Mouse (Mus musculus) megakaryocyte-erythroid progenitor cell, adult 5-6 weeks (primary cell): Measurements from ENCODE around the gene Sppl3. TPM values are rescaled to one million over a fixed set of nuclear protein-coding genes. Genes with fewer than 3 reads are reported as not detected.

Source experiments
- ATAC-seq: replicated peaks from 2 replicates; pipeline ENCODE4 v1.8.0; 2016; ENCODE audit warnings: mild to moderate bottlenecking, inconsistent platforms; ENCODE audit not compliant: severe bottlenecking, poor library complexity, low FRiP score, low TSS enrichment
- total RNA-seq, 2 experiments: library from RNA; stranded (forward) in 1 of 2; stranded (reverse) in 1 of 2; fragments of 200-1000, 215-1000 nt in 1 of 2; fragments of >200 nt in 1 of 2; fragmentation: Nextera tagmentation in 1 of 2; gene quantifications; 2 replicates each; pipeline ENCODE4 v1.2.3; 2014 to 2017

The Sppl3 gene
- total RNA-seq, 2 experiments from 2014 or later = 20.0 to 47.5 TPM

- no peak for ATAC-seq
Measured at GRCm38 (mm10) chr5:115142166-115142697, 131.3 kb downstream of the Sppl3 start.

DNA sequence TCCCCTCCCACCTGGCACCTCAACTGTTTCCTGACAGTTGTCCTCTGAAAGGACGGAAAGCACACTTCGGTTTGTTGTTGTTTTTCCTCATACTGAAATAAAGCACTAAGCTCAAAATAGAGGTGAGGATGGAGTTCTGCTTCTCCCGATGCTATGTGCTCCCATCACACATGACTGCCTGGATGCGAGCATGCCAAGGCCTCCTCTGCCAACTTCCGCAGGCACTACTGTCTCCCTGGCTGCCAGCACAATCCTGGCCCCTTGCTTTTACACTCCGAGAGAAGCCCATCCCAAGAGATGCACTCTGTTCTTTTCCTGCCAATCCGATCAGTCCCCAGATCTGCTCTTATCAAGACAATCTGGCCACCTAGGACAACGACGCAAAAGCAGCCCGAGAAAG, 132.6 kb downstream of the Sppl3 start:
- no peak for ATAC-seq

DNA sequence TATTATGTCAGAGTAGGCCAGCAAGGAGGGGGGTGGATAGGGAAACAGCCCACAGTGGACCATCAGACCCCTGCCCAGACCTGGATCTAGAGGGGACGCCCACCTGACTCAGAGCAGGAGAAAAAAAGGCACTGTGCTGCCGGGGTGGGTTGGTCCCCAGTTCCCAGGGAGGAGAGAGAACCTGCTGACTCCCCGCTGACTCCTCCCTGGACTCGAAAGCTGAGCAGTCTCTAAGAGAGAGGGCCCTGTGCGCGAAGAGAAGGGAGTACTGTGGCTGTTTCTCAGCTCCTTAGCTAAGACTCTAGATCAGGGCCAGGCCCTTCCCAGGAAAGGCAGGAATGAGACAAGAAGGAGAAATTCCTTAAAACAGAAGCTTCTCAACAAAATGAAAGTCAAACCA, 133.5 kb downstream of the Sppl3 start:
- no peak for ATAC-seq

DNA sequence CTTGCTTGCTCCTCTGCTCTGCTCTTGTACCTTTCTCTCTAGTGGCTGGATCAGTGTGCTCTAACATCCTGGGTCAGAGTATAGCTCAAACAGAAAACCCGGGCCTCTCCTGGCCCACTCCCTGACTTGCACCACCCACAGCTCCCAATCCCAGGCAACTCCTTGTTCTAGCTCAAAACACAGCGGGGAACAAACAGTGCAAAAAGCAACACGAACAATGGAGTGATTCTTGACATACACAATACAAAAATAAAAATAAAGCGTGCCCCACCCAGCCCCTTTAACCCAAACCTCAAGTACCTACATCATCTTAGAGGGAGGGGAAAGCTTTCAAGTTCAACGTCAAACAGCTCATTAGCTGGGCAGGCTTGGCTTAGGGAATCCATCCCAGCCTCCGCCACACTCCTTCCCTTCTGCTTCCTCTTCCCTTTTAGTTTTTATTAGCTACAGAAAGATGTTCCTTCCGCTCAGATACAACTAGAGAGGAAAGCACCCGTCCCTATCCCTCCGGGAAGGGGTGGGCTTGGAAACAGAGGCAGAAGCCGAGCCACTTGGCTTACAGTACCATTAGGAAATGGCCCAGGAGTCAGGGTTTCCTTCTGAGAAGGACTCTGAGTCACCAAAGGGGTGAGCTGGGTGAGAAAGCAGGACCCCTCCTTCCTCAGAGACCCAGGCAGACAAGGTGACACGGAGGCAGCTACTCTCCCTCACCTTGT, 134.5 kb downstream of the Sppl3 start:
- ATAC-seq = no peak

- no peak for ATAC-seq
Measured at GRCm38 (mm10) chr5:115145976-115146746, 135.2 kb downstream of the Sppl3 start.

- no peak for ATAC-seq
Measured at GRCm38 (mm10) chr5:115146747-115147130, 135.8 kb downstream of the Sppl3 start.

DNA sequence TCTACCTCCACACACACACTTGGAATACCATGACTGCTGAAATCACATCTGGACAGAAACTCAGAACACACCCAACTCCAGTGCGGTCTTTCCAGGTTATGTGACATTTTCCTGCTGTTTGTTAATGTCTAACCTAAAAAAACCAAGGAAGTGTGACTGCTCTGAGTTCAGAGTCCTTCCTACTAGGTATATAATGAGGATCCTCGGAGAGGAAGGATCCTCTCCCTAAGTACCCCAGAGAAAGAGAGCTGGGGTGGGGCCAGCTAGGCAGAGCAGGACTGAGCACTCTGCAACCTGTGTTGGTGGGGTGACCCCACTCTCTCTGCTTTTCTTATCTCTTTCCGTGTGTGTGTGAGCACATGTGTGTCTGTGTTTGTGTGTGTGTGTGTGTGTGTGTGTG, 136.5 kb downstream of the Sppl3 start:
- ATAC-seq = no peak

- ATAC-seq = no peak
Measured at GRCm38 (mm10) chr5:115148378-115148777, 137.4 kb downstream of the Sppl3 start.

Other genes starting within 250 kb of the Sppl3 start
- 351 and 396 TPM in 2 replicates for gene Ankrd13a, start 236.5 kb upstream of the Sppl3 start, total RNA-seq (2014; fragmentation: Nextera tagmentation)
- 330 and 379 TPM in 2 replicates for gene Ankrd13a, start 236.5 kb upstream of the Sppl3 start, total RNA-seq (2017)
- 81.5 and 99.6 TPM in 2 replicates for gene Git2, start 235.6 kb upstream of the Sppl3 start, total RNA-seq (2014; fragmentation: Nextera tagmentation)
- gene Git2, start 235.6 kb upstream of the Sppl3 start, total RNA-seq (2017) = 45.2 and 48.5 TPM in 2 replicates
- 55.0 and 65.2 TPM in 2 replicates for gene 1500011B03Rik, start 187.7 kb upstream of the Sppl3 start, total RNA-seq (2014; fragmentation: Nextera tagmentation)
- 49.4 and 53.2 TPM in 2 replicates for gene 1500011B03Rik, start 187.7 kb upstream of the Sppl3 start, total RNA-seq (2017)
- gene 4930519G04Rik, start 157.5 kb upstream of the Sppl3 start, total RNA-seq (2014; fragmentation: Nextera tagmentation) = not detected in 2 replicates
- not detected in 2 replicates for gene 4930519G04Rik, start 157.5 kb upstream of the Sppl3 start, total RNA-seq (2017)
- not detected in 2 replicates for gene Gm9936, start 152.5 kb upstream of the Sppl3 start, total RNA-seq (2014; fragmentation: Nextera tagmentation)
- gene Gm9936, start 152.5 kb upstream of the Sppl3 start, total RNA-seq (2017) = not detected in 2 replicates
- gene Oasl2, start 114.2 kb upstream of the Sppl3 start, total RNA-seq (2014; fragmentation: Nextera tagmentation) = 3.9 and 6.3 TPM in 2 replicates
- gene Oasl2, start 114.2 kb upstream of the Sppl3 start, total RNA-seq (2017) = 5.8 and 9.7 TPM in 2 replicates
- 12.2 and 21.1 TPM in 2 replicates for gene Oasl1, start 87.9 kb upstream of the Sppl3 start, total RNA-seq (2014; fragmentation: Nextera tagmentation)
- 2.6 and 7.0 TPM in 2 replicates for gene Oasl1, start 87.9 kb upstream of the Sppl3 start, total RNA-seq (2017)
- gene 2210016L21Rik, start 69.0 kb upstream of the Sppl3 start, total RNA-seq (2014; fragmentation: Nextera tagmentation) = 20.0 and 21.2 TPM in 2 replicates
- gene 2210016L21Rik, start 69.0 kb upstream of the Sppl3 start, total RNA-seq (2017) = 13.2 and 20.1 TPM in 2 replicates
- gene Hnf1a, start 40.0 kb upstream of the Sppl3 start, total RNA-seq (2014; fragmentation: Nextera tagmentation) = not detected in 2 replicates
- gene Hnf1a, start 40.0 kb upstream of the Sppl3 start, total RNA-seq (2017) = not detected in 2 replicates
- gene Gm10401, start 87.2 kb downstream of the Sppl3 start, total RNA-seq (2014; fragmentation: Nextera tagmentation) = not detected in 2 replicates
- 6.0 TPM in 1 of 2 replicates, not detected in the other for gene Gm10401, start 87.2 kb downstream of the Sppl3 start, total RNA-seq (2017)
- 39.6 and 50.3 TPM in 2 replicates for gene Acads, start 108.2 kb downstream of the Sppl3 start, total RNA-seq (2014; fragmentation: Nextera tagmentation)
- gene Acads, start 108.2 kb downstream of the Sppl3 start, total RNA-seq (2017) = 19.2 and 24.8 TPM in 2 replicates
- 13.8 and 15.5 TPM in 2 replicates for gene Unc119b, start 123.8 kb downstream of the Sppl3 start, total RNA-seq (2014; fragmentation: Nextera tagmentation)
- 7.1 and 12.7 TPM in 2 replicates for gene Unc119b, start 123.8 kb downstream of the Sppl3 start, total RNA-seq (2017)
- gene Mlec, start 147.0 kb downstream of the Sppl3 start, total RNA-seq (2014; fragmentation: Nextera tagmentation) = 86.1 and 86.4 TPM in 2 replicates
- gene Mlec, start 147.0 kb downstream of the Sppl3 start, total RNA-seq (2017) = 101 and 113 TPM in 2 replicates
- not detected in 2 replicates for gene Cabp1, start 183.2 kb downstream of the Sppl3 start, total RNA-seq (2014; fragmentation: Nextera tagmentation)
- gene Cabp1, start 183.2 kb downstream of the Sppl3 start, total RNA-seq (2017) = not detected in 2 replicates
- gene Pop5, start 224.7 kb downstream of the Sppl3 start, total RNA-seq (2014; fragmentation: Nextera tagmentation) = 130 and 136 TPM in 2 replicates
- gene Pop5, start 224.7 kb downstream of the Sppl3 start, total RNA-seq (2017) = 69.1 and 154 TPM in 2 replicates